Mouse (Mus musculus): Measurements from ENCODE around the gene Adra1b. TPM values are rescaled to one million over a fixed set of nuclear protein-coding genes. Genes with fewer than 3 reads are reported as not detected.

Adra1b gene
- polyA plus RNA-seq, 1 experiment = 15.6 TPM

- no peak for DNase-seq (ENCODE audit: extremely low spot score in 1 of 2, low spot score in 1 of 2)
Measured at GRCm38 (mm10) chr11:43826769-43827168, 74.2 kb downstream of the Adra1b start.

GRCm38 (mm10) chr11:43823349-43823748, 77.7 kb downstream of the Adra1b start:
- no peak for DNase-seq (ENCODE audit: extremely low spot score in 1 of 2, low spot score in 1 of 2)

DNA sequence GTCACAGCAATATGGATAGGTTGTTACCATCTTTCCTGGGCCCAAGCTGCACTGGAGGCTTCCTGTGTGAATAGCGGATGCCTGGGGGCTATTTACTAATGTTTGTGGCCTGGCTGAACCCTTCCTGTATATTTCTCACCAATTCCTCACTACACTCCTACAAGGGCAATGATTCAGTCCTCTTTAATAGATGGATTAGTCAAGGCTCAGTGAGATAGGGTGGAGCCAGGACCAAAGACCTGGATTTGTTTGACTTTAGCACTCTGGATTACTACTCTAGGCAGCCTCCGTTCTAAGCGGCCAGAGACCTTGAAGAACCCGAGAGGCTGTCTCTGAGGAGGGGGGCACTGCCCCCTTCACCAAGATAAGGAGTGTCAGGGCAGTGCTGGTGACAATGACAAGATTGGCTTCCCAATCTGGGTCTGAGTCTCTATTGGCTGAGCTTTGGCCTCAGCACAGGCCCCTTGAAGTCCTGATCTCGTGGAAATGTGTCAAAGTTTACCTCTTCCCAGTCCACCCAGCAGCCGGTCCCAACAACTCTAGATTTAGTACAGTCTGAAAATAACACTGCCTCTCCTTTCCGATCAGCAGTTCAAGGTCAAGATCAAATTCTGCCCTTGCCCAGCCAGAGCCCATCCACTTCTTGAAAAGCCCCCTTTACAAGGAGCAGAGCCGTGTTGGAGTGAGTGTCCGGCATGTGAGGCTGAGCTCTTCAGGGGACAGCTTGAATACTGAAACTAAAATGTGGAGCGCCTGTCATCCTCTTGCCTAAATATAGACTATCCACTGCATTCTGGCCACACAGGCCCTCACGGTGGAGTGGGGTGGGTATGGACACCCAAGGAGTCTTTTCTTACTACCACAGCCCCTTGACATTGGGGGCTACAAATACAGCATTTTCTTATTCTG, 80.2 kb downstream of the Adra1b start:
- DNase-seq (ENCODE audit: extremely low spot score in 1 of 2, low spot score in 1 of 2) = no peak

DNA sequence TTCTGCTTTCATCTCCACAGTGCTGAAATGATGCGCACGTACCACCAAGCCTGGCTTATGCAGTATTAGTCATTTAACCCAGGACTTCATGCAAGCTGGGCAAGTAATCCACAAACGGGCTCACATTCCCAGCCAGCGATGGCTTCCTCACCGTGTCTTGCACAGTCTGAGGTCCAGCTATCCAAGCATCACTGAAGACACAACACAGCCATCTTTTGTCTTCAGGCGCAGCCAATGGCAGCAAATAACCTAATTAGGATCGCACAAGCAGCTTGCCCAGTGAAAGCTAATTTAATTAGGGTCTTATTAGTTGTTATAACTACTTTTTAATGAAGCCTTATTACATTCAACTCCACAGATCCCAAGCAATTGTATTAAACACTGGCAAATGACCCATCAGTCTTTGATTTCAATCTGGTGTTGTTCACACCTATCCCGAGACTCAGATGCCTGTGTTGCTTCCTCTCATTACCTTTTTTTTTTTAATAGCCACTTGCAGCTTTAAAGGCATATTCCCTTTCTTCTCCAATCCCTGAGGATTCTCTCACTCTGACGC, 83.6 kb downstream of the Adra1b start:
- no peak for DNase-seq (ENCODE audit: extremely low spot score in 1 of 2, low spot score in 1 of 2)

- DNase-seq (ENCODE audit: extremely low spot score in 1 of 2, low spot score in 1 of 2) = no peak
Measured at GRCm38 (mm10) chr11:43812535-43812934, 88.5 kb downstream of the Adra1b start.

GRCm38 (mm10) chr11:43807732-43808131, 93.3 kb downstream of the Adra1b start:
- DNase-seq (ENCODE audit: extremely low spot score in 1 of 2, low spot score in 1 of 2) = no peak

GRCm38 (mm10) chr11:43795992-43796391, 105.0 kb downstream of the Adra1b start:
- no peak for DNase-seq (ENCODE audit: extremely low spot score in 1 of 2, low spot score in 1 of 2)

- no peak for DNase-seq (ENCODE audit: extremely low spot score in 1 of 2, low spot score in 1 of 2)
Measured at GRCm38 (mm10) chr11:43790446-43790845, 110.6 kb downstream of the Adra1b start.

DNA sequence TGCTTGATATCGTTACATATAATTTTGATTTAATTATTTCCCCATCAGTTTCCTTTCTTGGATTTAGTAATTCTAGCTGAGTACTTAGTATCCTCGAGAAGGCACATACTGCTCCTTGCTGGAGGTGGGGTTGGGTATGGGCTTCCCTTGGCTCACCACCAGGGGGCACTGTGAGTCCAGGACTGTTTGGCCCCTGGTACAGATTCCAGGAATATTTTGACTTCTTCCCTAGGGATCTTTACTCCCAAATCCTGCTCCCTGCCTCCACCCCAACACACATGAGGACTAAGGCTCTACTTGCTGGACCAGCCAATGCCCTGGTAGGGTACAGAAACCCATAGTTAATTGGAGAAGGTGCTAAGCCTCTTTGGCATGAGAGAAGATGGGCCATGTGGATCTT, 117.2 kb downstream of the Adra1b start:
- DNase-seq (ENCODE audit: extremely low spot score in 1 of 2, low spot score in 1 of 2) = peak; percentile 29 to 86

DNA sequence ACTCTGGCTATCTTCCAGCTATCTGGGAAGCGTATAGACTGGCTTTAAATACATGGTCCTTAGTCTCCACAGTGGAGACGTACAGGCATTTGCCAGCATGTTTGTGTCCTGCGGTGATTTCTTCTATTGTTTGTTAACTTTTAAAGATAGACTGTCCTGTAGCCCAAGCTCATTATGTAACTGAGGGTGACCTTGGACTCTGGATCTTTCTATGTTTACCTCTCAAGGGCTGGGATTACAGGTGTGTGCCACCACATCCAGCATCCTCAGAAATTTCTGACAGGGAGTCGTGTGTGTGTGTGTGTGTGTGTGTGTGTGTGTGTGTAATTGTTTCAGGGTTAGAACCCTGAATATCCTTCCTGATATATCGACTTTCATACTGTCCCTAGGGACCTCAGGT, 117.9 kb downstream of the Adra1b start:
- no peak for DNase-seq (ENCODE audit: extremely low spot score in 1 of 2, low spot score in 1 of 2)

- DNase-seq (ENCODE audit: extremely low spot score in 1 of 2, low spot score in 1 of 2) = no peak
Measured at GRCm38 (mm10) chr11:43779551-43779950, 121.5 kb downstream of the Adra1b start.

DNA sequence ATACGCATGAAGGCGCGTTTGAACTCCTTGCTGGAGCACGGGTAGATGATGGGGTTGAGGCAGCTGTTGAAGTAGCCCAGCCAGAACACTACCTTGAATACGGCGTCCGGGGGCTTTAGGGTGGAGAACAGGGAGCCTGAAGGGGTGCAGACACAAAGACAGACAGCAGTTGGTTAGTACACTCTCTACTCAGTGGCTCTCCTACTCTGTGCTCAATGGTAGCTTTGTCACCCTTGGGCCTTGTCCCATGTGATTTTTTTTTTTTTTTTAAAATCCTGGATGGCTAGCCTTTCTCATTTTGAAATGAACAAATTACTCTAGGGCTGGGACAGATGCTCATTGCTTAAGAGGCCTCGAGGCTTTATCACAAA, 124.7 kb downstream of the Adra1b start:
- no peak for DNase-seq (ENCODE audit: extremely low spot score in 1 of 2, low spot score in 1 of 2)

DNA sequence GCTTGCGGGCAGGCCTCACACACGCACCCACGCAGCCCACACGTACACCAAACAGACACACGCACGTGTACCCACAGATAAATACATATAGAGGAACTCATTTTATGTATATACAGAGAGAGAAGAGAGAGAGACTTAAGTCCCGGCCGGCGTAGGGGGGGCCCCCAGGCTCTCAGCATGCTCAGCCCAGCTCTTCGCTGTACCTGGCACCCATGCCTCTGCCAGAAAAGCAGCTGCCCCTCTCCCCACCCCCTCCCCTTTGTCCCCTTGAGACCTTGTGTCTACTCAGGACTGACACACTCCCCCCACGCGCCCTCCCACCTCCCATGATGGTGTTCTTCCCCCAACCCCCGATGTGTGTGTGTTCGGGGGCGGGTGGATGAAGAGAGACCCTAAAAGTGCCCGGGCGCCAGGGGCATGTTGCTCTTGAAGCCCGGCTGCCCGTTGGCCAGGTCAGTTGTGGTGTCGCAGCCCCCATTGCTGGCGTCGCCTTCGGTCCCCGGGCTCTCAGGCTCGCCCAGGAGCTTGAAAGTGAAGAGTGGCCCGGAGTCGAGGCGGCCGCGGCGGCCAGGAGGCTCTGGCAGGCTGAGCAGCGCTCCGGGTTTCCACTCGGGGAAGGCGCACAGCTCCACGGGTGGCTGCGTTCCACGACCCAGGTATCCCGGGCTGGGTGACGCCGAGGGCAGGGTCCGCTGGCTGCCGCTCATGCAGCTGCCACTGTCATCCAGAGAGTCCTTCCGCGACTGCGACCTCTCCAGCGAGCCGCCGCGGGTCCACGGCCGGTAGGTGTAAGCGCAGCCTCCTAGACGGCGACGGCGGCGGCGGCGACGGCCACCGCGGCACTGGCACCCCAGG, 125.3 kb downstream of the Adra1b start:
- DNase-seq (ENCODE audit: extremely low spot score in 1 of 2, low spot score in 1 of 2) = no peak

DNA sequence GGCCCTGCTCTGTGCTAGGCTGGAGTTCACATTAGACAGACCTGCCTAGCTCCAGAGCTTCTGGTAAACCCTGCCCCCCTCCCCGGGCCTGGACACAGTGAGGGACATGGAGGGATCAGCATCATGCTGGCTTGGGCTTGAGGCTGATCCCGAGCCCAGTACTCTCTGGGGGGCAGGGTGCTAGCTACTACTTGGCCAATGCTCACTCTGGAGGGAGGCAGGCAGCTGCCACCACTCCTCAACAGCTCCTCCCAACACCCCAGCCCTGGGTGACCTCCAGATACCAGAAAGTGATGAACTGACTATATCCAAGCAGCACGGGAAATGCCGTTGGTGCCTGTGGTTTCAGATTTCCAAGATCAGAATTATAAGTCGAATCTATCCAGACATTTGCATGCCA, 127.3 kb downstream of the Adra1b start:
- no peak for DNase-seq (ENCODE audit: extremely low spot score in 1 of 2, low spot score in 1 of 2)

- no peak for DNase-seq (ENCODE audit: extremely low spot score in 1 of 2, low spot score in 1 of 2)
Measured at GRCm38 (mm10) chr11:43770110-43770509, 130.9 kb downstream of the Adra1b start.

GRCm38 (mm10) chr11:43767749-43768148, 133.3 kb downstream of the Adra1b start:
- no peak for DNase-seq (ENCODE audit: extremely low spot score in 1 of 2, low spot score in 1 of 2)

GRCm38 (mm10) chr11:43766922-43767648, 133.9 kb downstream of the Adra1b start:
- DNase-seq (ENCODE audit: extremely low spot score in 1 of 2, low spot score in 1 of 2) = peak; percentile 33 to 86

GRCm38 (mm10) chr11:43758436-43758835, 142.6 kb downstream of the Adra1b start:
- no peak for DNase-seq (ENCODE audit: extremely low spot score in 1 of 2, low spot score in 1 of 2)

- no peak for DNase-seq (ENCODE audit: extremely low spot score in 1 of 2, low spot score in 1 of 2)
Measured at GRCm38 (mm10) chr11:43755411-43755810, 145.6 kb downstream of the Adra1b start.

GRCm38 (mm10) chr11:43754568-43754967, 146.4 kb downstream of the Adra1b start:
- no peak for DNase-seq (ENCODE audit: extremely low spot score in 1 of 2, low spot score in 1 of 2)

DNA sequence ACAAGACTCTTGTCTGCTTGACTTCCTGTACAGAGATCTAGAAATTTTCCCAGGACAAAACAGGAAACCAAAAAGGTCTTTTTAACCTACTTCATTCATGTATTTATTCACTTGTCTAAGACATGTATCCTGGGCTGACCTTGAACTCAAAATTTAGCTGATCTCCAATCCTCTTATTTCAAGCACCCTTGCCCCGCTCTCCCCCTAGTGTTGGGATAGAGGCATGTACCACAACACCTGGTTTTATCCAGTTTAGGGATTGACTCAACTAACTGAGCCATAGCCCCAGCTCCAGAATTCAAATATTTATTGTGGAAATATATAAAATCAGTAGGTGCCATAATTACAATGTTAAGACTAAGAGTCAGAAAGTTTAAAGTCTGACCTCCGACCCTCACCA, 149.5 kb downstream of the Adra1b start:
- no peak for DNase-seq (ENCODE audit: extremely low spot score in 1 of 2, low spot score in 1 of 2)
